Mouse (Mus musculus): Measurements from ENCODE around the gene Dram2. TPM values are rescaled to one million over a fixed set of nuclear protein-coding genes. Genes with fewer than 3 reads are reported as not detected.
A peak's percentile ranks its signal among the peaks of the same experiment; 100 is the strongest.
"Not testable (repeated sequence)": the region's sequence is repeated elsewhere in the genome, so short reads cannot be mapped to it uniquely, and the experiment has no call there.

Dram2 gene
- 10 to 100 TPM; 44.5 to 48.5 TPM for total RNA-seq (2021)
- long read RNA-seq, transcript Dram2-202 (9 exons, 3,271 nt): major isoform, 17 of 32 reads
- long read RNA-seq, partial matches to known transcripts: 0 of 32 reads
- long read RNA-seq, other reads (novel, unspliced or antisense): 11 of 32 reads

DNA sequence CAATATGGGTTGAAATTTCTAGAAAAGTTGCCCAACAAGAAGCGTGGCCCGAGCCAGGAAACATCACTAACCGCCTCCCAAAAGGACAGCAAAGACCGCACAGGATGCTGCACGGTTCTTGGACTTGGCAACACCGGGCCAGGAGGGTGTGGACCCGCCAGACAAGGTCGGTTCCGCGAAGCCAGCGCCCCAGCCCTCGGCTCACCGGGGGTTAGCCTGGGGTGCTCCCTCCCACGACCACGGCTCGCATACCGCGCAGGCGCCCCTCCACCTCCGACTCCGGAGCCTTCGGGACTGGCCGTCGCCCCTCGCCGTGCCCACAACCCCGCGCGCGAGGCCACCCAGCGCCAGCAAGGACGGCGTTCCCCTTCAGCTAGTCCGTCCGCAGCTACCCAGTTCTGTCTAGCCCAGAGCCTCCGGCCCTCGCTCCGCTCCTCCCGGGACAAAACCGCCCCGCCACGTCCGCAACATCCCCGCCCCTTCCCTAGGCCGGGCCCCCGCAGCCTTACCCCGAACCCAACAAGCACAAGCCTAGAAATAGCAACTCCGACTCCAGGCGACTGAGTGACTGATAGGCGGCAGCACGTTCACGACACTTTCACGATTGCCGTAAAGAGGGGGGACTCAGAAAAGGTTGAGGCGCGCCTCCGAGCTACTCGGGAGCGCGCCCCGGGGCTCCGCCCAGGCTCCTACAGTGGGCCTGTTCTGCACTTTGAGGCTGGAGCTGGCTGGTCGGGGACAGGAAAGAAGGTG, at the start of gene Dram2, which contains the start of gene Cept1:
TSS of gene Dram2 (plus strand) at position 628 of the 753 bp plus-strand sequence.
TSS of gene Cept1 (minus strand) at position 632 of the 753 bp plus-strand sequence.
- peak; percentile 89 to 92 for DNase-seq (ENCODE audit: low spot score in 2 of 2)

DNA sequence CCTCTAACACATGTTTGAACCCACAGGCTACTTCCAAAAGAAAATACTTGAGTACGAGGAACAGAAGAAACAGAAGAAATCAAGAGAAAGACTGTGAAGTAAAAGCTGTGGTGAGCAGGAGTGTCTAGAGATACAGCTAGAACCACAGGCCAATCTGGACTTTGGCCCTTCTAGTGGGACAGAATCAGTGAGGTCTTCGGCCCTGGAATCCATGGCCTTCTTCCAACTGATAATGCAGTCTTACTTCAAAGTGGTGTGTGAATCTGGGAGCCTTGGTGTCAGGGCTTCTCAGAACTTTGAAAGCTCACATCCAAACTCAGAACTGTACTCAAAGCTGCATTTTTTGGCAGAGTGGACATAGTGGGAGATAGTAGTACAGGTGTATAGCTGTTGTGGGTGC, 47.1 kb upstream of the Dram2 start:
- no peak for DNase-seq (ENCODE audit: low spot score in 2 of 2)

- DNase-seq (ENCODE audit: low spot score in 2 of 2): no peak
Measured at GRCm38 (mm10) chr3:106502892-106503291, 44.7 kb upstream of the Dram2 start.

DNA sequence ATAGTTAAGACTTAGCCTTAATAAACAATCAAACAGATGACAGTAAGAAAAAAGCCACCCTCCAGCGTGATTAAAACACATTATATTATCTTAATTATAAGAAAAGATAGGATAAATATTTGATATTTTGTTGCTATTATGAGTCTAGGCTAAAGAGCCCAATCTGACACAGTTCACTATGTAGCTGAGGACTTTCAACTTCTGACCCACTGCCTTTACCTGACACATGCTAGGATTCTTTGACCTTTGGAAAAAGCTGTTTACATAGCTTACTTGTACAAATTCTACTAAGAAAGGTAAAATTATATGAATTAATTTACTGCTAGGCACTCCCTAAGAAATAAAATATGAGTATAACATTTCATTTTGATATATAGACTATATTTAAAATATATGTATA, 36.9 kb upstream of the Dram2 start:
- no peak for DNase-seq (ENCODE audit: low spot score in 2 of 2)

DNA sequence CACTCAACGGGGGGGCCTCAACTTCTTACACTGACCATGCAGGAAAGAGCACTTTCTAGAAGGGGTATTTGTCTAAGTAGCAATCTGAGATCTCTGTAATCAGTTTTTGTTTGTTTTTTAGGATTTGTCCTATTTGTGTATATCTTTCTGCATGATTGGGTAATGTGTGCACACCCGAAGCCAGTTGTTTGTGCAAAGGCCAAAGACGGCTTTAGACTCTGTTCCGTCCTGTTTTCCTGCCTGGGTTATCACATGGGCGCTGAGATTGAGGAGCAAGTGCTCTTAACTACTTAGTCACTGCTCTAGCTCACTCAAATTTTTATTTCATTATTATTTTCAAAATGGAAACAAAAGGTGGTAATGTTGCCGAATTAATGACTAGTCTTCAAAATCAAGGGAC, 32.6 kb upstream of the Dram2 start:
- no peak for DNase-seq (ENCODE audit: low spot score in 2 of 2)

DNA sequence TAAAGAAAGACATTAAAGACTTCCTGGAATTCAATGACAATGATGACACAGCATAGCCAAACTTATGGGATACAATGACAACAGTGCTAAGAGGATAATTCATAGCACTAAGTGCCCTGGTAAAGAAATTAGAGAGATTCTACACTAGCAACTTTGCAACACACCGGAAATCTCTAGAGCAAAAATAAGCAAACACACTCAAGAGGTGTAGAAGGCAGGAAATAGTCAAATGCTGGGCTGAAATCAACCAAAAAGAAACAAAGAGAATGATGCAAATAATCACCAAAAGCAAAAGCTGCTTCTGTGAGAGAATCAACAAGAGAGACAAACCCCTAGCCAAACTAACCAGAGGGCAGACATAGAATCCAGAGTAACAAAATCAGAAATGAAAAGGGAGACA, 24.9 kb upstream of the Dram2 start:
- no peak for DNase-seq (ENCODE audit: low spot score in 2 of 2)

DNA sequence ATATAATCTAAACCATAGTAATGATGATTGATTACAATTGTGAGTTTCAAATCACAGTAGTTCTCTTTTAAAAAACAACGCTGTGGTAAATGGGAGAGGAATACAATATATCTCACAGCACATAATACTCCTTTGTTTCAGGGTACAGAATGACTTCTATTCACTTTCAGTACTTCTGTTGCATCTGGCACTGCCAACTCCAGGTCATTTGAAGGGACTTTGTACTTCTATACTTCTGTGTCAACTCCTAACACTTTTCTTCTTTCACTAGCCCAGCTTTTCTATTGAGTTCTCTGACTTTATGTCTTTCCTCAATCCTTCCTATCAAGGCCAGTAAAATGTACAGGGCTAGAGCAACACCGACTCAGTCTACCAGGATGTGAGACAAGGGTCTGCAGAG, 21.2 kb upstream of the Dram2 start:
- no peak for DNase-seq (ENCODE audit: low spot score in 2 of 2)

DNA sequence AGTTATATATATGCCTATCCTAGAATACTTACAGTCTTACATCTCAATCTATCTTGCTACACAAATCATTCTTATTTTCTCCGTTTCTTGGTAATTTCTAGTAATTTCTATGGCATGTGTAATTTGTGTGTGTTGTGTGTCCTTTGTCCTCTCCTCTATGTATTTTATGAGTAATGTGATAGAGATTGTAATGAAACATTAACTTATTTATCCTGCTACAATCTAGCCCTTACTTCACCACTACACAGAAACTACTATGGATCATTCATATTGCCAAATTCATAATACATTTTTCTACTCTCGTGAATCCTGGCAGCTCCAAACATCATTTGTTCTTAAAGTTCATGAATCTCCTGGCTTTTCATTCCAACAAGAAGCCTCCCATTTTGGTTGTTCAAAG, 19.6 kb upstream of the Dram2 start:
- DNase-seq (ENCODE audit: low spot score in 2 of 2): no peak

DNA sequence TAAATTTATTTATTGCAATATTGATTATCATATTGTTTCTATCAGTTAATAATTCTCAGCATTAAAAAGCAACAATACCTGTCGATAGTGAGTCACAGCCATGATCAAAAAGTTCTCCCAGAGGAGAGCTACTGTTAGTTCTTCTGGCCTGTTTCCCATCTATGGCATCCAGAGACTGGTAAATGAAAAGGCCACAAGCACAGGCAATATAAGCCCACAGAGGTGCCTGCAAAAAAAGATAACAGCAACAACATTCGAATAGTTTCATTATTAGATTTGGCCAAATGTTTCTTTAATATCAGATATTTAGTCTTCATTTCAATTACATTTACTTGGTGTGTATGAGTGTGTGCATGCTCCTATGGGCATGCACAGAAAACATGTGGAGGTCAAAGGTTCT, 14.3 kb upstream of the Dram2 start:
- no peak for DNase-seq (ENCODE audit: low spot score in 2 of 2)

DNA sequence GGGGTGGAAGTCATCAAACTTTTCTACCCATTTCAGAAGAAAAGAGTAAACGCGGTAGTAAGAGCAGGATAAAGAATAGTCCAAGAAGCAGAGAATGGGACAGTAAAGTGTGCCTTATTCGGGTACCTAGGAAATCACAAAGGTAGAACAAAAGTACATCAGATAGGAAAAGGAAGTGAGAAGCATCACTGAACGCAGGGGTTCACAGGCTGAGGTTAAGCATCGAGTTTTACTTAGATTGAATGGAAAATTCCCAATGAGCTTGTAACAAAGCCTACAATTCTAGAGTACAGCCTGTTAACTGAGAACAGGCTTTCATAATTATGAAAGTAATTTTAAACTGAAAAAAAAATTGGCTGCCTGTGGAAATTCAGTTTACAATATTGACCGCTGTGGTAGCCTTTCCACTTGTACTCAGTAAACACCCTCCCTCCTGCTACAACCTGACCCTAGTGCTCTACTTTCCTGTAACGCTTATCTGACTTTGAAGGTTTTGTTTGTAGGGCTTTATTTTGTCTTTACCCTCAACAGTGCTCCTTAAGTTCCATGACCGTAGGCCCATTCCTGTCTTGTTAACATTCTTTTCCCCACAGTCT, 2.8 kb upstream of the Dram2 start:
- DNase-seq (ENCODE audit: low spot score in 2 of 2): no peak

DNA sequence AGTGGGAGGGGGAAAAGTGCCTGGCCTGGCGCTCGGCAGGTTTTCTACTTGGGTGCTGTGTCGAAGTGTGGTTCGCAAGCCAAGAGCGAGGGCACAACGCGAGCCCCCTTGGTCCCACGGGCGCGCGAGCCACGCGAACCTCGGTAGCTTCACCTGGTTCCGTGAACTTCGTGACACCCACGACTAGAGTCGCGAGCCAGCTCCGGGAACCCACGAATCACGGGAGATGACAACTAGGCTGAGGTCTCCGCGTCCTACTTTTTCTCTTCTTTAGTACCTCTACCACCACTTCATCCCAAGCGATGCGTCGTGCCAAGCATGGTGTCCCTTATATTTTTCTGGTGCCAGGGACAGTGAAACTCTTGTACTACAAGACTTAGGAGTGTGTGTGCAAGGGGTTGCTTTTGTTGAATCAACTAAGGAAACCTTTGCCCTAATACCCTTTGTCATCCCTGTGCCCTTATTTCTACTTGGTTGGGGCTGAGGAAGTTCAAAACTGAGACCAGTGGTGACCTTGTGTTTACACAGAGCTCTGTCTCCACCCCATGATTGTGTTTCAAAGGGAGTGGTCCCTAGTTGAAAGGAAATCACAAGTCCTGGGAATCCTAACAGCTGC, 434 bp downstream of the Dram2 start:
- no peak for DNase-seq (ENCODE audit: low spot score in 2 of 2)

GRCm38 (mm10) chr3:106548971-106549370, 1.4 kb downstream of the Dram2 start:
- no peak for DNase-seq (ENCODE audit: low spot score in 2 of 2)

GRCm38 (mm10) chr3:106553411-106553810, 5.8 kb downstream of the Dram2 start:
- DNase-seq (ENCODE audit: low spot score in 2 of 2): no peak

DNA sequence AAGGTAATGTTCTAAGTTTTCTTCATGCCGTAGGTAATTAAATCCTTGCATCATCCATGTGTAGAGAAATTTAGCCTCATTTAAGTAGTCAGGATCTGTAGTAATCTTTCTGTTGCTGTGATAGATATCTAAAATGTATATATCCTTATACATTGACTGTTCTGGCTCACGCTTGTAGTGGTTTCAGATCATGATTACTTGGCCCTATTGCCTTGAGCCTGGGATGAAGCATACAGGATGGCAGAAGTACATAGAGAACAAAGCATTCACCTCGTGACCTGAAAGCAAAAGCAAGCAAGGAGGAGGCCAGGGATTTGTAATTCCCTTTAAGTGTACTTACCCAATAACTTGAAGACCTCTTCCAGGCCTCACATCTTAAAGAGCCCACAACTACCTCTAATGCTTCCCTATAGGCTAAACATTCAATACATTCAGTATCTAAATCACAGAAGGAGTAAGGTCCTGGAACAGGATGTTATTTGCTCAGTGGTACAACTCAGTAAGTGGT, 8.2 kb downstream of the Dram2 start:
- no peak for DNase-seq (ENCODE audit: low spot score in 2 of 2)

- DNase-seq (ENCODE audit: low spot score in 2 of 2): no peak
Measured at GRCm38 (mm10) chr3:106558271-106558670, 10.7 kb downstream of the Dram2 start.

DNA sequence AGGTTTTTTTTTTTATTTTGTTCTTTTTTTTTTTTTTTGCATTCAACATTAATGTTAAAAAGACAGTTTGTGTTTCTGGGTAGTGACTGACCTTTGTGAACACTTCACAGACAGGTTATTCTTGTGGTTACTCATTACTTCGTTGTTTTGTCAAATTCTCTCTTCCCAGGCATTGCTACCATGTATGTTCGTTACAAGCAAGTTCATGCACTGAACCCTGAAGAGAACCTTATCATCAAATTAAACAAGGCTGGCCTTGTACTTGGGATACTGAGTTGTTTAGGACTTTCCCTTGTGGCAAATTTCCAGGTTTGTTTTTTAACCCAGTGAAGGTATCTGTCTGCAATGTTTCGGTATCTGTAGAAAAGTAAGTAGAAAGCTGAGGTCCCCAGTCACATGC, 18.3 kb downstream of the Dram2 start:
- DNase-seq (ENCODE audit: low spot score in 2 of 2): no peak

DNA sequence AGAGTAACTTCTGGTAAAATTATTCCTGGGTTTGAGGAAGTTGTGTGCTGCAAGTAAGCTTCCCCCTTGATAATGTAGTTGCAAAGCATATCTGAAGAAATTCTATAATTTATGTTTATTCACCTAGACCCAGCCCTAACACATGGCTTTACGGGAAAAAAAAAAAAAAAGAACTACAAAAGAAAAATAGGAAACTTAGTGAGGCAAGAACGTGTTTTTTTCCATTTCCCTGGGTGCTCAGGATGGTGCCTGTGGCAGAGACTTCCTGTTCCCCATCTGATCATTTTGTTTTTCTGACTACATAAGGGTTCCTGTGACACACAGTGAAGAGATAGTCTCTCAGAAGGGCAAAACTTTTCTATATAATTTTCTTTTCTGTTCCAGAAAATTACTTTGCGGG, 25.6 kb downstream of the Dram2 start:
- no peak for DNase-seq (ENCODE audit: low spot score in 2 of 2)

GRCm38 (mm10) chr3:106579296-106579695, 31.7 kb downstream of the Dram2 start:
- no peak for DNase-seq (ENCODE audit: low spot score in 2 of 2)

DNA sequence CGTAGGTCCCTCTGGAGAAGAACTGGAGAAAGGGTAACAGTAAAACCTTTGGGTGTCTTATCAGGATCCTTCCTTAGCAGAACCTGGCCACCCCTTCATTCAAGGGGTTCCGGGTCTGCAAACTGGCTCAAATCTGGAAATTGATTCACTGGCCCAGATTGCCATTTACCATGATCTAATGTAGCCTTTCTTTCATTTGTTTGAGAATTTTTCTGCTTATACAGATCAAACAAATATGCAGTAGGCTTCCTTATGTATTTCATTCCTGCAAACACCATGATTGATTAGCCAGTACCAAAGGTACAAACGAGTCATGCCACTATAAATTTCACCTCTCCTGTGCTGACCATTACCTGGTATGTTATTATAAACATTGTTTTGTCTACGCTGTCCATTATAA, 46.0 kb downstream of the Dram2 start:
- DNase-seq (ENCODE audit: low spot score in 2 of 2): not testable (repeated sequence)

GRCm38 (mm10) chr3:106618103-106618502, 70.5 kb downstream of the Dram2 start:
- DNase-seq (ENCODE audit: low spot score in 2 of 2): no peak

All from layer of hippocampus, postnatal 10 days (tissue).